Mouse (Mus musculus): ENCODE measurements around the gene Eef2k.

DNA sequence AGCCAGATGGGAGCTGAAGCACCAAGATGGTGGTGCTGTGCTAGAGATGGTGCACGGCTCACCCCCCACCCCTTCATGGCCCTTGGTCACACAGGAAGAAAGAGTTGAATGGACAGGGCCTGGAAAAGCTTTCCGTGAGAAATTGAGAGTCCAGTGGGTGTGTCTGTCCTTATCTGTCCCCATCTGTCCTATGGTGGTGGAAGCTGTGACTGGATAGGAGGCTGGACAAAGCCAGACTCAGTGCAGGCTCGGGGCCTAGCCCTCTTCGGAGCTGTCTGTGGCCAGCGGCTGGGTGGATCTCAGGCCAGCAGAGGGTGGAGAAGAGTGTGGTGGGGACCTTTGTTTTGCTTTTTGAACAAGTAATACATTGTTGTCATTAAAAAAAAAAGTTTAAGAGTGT lies 50.5 kb downstream of the Eef2k start:
- TF ChIP-seq CTCF (IDR thresholded peaks at IDR 0.05; ENCODE audit: control insufficient read depth, insufficient read depth, insufficient read length) (no peak), USF1 (IDR thresholded peaks at IDR 0.05; ENCODE audit: low read depth) (no peak), MYOD1 (IDR thresholded peaks at IDR 0.05; ENCODE audit: control insufficient read depth, insufficient read length, low read depth) (no peak)
